Mouse (Mus musculus): Measurements from ENCODE around the gene Pigl. TPM values are rescaled to one million over a fixed set of nuclear protein-coding genes. Genes with fewer than 3 reads are reported as not detected.

The Pigl gene
- polyA plus RNA-seq, 1 experiment, result 7.7 TPM

GRCm38 (mm10) chr11:62509571-62509970, 51.3 kb downstream of the Pigl start:
- no peak for TF ChIP-seq POLR2A (IDR thresholded peaks at IDR 0.05; ENCODE audit: borderline replicate concordance, insufficient read depth, low read length)
- TF ChIP-seq CTCF (IDR thresholded peaks at IDR 0.05; ENCODE audit: borderline replicate concordance, insufficient read depth, low read depth, low read length), result no peak
- H3K27ac ChIP-seq (ENCODE audit: insufficient read depth, low read length), result no peak overlapping the region
- DNase-seq, result no peak
- no peaks in the 10 kb centered on the region for H3K27me3 ChIP-seq (ENCODE audit: control insufficient read depth, insufficient read depth, low read length)
- H3K4me3 ChIP-seq (replicated peaks; ENCODE audit: insufficient read depth, low read depth, low read length), result no peak overlapping the region
- 91% methylated on average over 3 of the region's 3 CpGs for WGBS
- H3K4me1 ChIP-seq (ENCODE audit: control insufficient read depth, insufficient read depth, low read length), result no peaks in the 10 kb centered on the region

GRCm38 (mm10) chr11:62510956-62511355, 52.7 kb downstream of the Pigl start:
- DNase-seq, result no peak
- no peaks in the 10 kb centered on the region for H3K4me1 ChIP-seq (ENCODE audit: control insufficient read depth, insufficient read depth, low read length)
- no peak overlapping the region for H3K4me3 ChIP-seq (replicated peaks; ENCODE audit: insufficient read depth, low read depth, low read length)
- H3K27ac ChIP-seq (ENCODE audit: insufficient read depth, low read length), result no peak overlapping the region
- TF ChIP-seq CTCF (IDR thresholded peaks at IDR 0.05; ENCODE audit: borderline replicate concordance, insufficient read depth, low read depth, low read length) (no peak), POLR2A (IDR thresholded peaks at IDR 0.05; ENCODE audit: borderline replicate concordance, insufficient read depth, low read length) (no peak)
- no peaks in the 10 kb centered on the region for H3K27me3 ChIP-seq (ENCODE audit: control insufficient read depth, insufficient read depth, low read length)
- 87% methylated on average over 5 of the region's 5 CpGs for WGBS

GRCm38 (mm10) chr11:62511444-62512202, 53.4 kb downstream of the Pigl start:
- DNase-seq, result no peak
- H3K4me3 ChIP-seq (replicated peaks; ENCODE audit: insufficient read depth, low read depth, low read length), result no peak overlapping the region
- TF ChIP-seq CTCF (IDR thresholded peaks at IDR 0.05; ENCODE audit: borderline replicate concordance, insufficient read depth, low read depth, low read length) (no peak), POLR2A (IDR thresholded peaks at IDR 0.05; ENCODE audit: borderline replicate concordance, insufficient read depth, low read length) (no peak)
- H3K4me1 ChIP-seq (ENCODE audit: control insufficient read depth, insufficient read depth, low read length), result no peaks in the 10 kb centered on the region
- no peaks in the 10 kb centered on the region for H3K27me3 ChIP-seq (ENCODE audit: control insufficient read depth, insufficient read depth, low read length)
- no peak overlapping the region for H3K27ac ChIP-seq (ENCODE audit: insufficient read depth, low read length)
- WGBS, result 75% methylated on average over 13 of the region's 13 CpGs

DNA sequence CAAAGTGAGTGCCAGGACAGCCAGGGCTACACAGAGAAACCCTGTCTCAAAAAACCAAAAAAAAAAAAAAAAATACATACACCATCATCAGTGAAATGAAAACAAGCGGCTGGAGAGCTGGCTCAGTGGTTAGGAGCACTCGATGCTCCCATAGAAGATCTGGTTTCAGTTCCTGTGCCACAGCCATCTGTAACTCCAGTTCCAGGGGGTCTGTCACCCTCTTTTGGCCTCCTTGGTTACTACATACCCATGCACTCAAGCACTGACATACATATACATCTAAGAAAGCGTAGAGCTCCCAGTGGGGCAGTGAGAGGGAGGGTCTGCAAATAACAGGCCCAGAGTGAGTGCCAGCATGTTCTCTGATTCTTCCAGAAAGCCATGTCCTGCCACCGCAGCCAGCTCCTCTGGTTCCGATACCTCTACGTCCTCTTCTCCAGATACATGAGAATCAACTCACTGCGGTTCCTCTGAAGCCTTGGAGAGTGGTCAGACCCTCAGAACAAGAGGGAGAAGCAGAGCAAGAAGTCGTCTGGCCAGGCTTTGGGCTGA, 54.3 kb downstream of the Pigl start:
- Histone ChIP-seq H3K27ac (ENCODE audit: insufficient read depth, low read length) (no peak overlapping the region), H3K4me3 (replicated peaks; ENCODE audit: insufficient read depth, low read depth, low read length) (no peak overlapping the region), H3K4me1 (ENCODE audit: control insufficient read depth, insufficient read depth, low read length) (no peaks in the 10 kb centered on the region), H3K27me3 (ENCODE audit: control insufficient read depth, insufficient read depth, low read length) (no peaks in the 10 kb centered on the region)
- DNase-seq, result no peak
- 88% methylated on average over 8 of the region's 8 CpGs for WGBS
- no peak for TF ChIP-seq CTCF (IDR thresholded peaks at IDR 0.05; ENCODE audit: borderline replicate concordance, insufficient read depth, low read depth, low read length)
- TF ChIP-seq POLR2A (IDR thresholded peaks at IDR 0.05; ENCODE audit: borderline replicate concordance, insufficient read depth, low read length), result no peak

DNA sequence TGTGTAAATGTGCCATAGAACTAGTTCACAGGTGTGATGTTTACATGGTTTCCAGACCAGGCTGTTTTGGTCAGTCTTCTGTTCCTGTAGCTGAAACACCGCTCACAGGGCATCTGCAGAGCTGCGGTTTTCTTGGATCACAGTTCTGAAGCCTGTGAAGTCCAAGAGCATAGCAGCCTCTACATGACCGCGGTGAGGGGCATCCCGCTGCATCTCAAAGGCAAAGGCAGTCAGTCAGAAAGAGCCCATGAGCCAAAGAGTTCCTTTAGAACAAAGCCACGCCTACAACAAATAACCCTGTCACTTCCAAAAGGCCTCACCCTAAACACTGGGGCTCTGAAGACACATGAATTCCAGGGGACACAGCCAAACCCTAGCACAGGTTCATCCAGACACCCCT, 55.1 kb downstream of the Pigl start:
- no peaks in the 10 kb centered on the region for H3K27me3 ChIP-seq (ENCODE audit: control insufficient read depth, insufficient read depth, low read length)
- no peak for TF ChIP-seq CTCF (IDR thresholded peaks at IDR 0.05; ENCODE audit: borderline replicate concordance, insufficient read depth, low read depth, low read length)
- TF ChIP-seq POLR2A (IDR thresholded peaks at IDR 0.05; ENCODE audit: borderline replicate concordance, insufficient read depth, low read length), result no peak
- no peak overlapping the region for H3K4me3 ChIP-seq (replicated peaks; ENCODE audit: insufficient read depth, low read depth, low read length)
- DNase-seq, result no peak
- no peaks in the 10 kb centered on the region for H3K4me1 ChIP-seq (ENCODE audit: control insufficient read depth, insufficient read depth, low read length)
- H3K27ac ChIP-seq (ENCODE audit: insufficient read depth, low read length), result no peak overlapping the region
- WGBS, result 70% methylated on average over 6 of the region's 6 CpGs

GRCm38 (mm10) chr11:62518991-62519390, 60.7 kb downstream of the Pigl start:
- TF ChIP-seq POLR2A (IDR thresholded peaks at IDR 0.05; ENCODE audit: borderline replicate concordance, insufficient read depth, low read length), result no peak
- no peak for TF ChIP-seq CTCF (IDR thresholded peaks at IDR 0.05; ENCODE audit: borderline replicate concordance, insufficient read depth, low read depth, low read length)
- 42% methylated on average over 2 of the region's 2 CpGs for WGBS
- Histone ChIP-seq H3K27ac (ENCODE audit: insufficient read depth, low read length) (no peak overlapping the region), H3K4me1 (ENCODE audit: control insufficient read depth, insufficient read depth, low read length) (no peaks in the 10 kb centered on the region), H3K27me3 (ENCODE audit: control insufficient read depth, insufficient read depth, low read length) (no peaks in the 10 kb centered on the region), H3K4me3 (replicated peaks; ENCODE audit: insufficient read depth, low read depth, low read length) (no peak overlapping the region)
- DNase-seq, result no peak

GRCm38 (mm10) chr11:62522283-62522682, 64.0 kb downstream of the Pigl start:
- Histone ChIP-seq H3K27me3 (ENCODE audit: control insufficient read depth, insufficient read depth, low read length) (no peaks in the 10 kb centered on the region), H3K4me1 (ENCODE audit: control insufficient read depth, insufficient read depth, low read length) (no peaks in the 10 kb centered on the region), H3K27ac (ENCODE audit: insufficient read depth, low read length) (no peak overlapping the region), H3K4me3 (replicated peaks; ENCODE audit: insufficient read depth, low read depth, low read length) (no peak overlapping the region)
- no peak for TF ChIP-seq CTCF (IDR thresholded peaks at IDR 0.05; ENCODE audit: borderline replicate concordance, insufficient read depth, low read depth, low read length)
- no peak for TF ChIP-seq POLR2A (IDR thresholded peaks at IDR 0.05; ENCODE audit: borderline replicate concordance, insufficient read depth, low read length)
- 65% methylated on average over 2 of the region's 2 CpGs for WGBS
- no peak for DNase-seq

DNA sequence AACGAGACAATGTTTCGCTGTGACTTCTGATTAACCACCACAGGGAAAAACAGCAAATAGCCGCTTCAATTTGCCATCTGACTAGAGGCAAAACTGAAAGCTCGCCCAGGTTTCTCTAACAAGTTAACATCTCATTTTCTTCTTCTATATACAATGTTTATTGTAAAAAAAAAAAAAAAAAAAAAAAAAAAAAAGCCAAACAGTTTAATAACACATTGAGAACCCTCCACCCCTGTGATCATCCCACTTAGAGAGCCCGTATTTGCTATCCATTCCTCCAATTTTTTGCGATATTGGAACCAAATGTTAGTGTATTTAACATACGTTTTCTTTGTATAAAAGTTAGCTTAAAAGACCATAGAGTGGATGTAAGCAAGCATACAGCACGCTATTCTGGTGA, 78.8 kb downstream of the Pigl start:
- DNase-seq, result no peak
- whole genome bisulfite sequencing, result 85% methylated on average over 8 of the region's 8 CpGs

More for the DNA sequence above, 78.8 kb downstream of the Pigl start:
- Histone ChIP-seq H3K27ac (ENCODE audit: insufficient read depth, low read length) (no peak overlapping the region), H3K4me1 (ENCODE audit: control insufficient read depth, insufficient read depth, low read length) (peaks cover 3% of the 10 kb centered on the region), H3K4me3 (replicated peaks; ENCODE audit: insufficient read depth, low read depth, low read length) (no peak overlapping the region), H3K27me3 (ENCODE audit: control insufficient read depth, insufficient read depth, low read length) (no peaks in the 10 kb centered on the region)
- TF ChIP-seq POLR2A (IDR thresholded peaks at IDR 0.05; ENCODE audit: borderline replicate concordance, insufficient read depth, low read length) (no peak), CTCF (IDR thresholded peaks at IDR 0.05; ENCODE audit: borderline replicate concordance, insufficient read depth, low read depth, low read length) (no peak)

Data from cerebellum, adult 2 months (tissue).